Mouse (Mus musculus) small intestine, adult 10 weeks (tissue): ENCODE data around the gene Aldoc. TPM values are rescaled to one million over a fixed set of nuclear protein-coding genes. Genes with fewer than 3 reads are reported as not detected.

Experiments
- polyA plus RNA-seq: library from polyadenylated mRNA; stranded (reverse); fragments of 350-450 nt; fragmentation: Illumina TruSeq; extraction: RNeasy Lipid Tissue Mini Kit (QIAGEN cat#74804); gene quantifications from one replicate; pipeline ENCODE4 v1.2.3, GENCODE M21; 2014; ENCODE audit warnings: low replicate concordance

Gene Aldoc
- polyA plus RNA-seq, result 3.8 TPM

GRCm38 (mm10) chr11:78322860-78323259 is at the start of gene Aldoc:
TSS of gene Aldoc (plus strand) at chr11:78322968.

GRCm38 (mm10) chr11:78290654-78291053 is 32.1 kb upstream of the Aldoc start, which contains the start of gene BC030499:
TSS of gene BC030499 (plus strand) at chr11:78290841.

GRCm38 (mm10) chr11:78301357-78302084 is 21.2 kb upstream of the Aldoc start, which contains the start of gene Spag5:
TSS of gene Spag5 (plus strand) at chr11:78301529.

GRCm38 (mm10) chr11:78327634-78328511 is 5.1 kb downstream of the Aldoc start, which contains the start of gene Pigs:
TSS of gene Pigs (plus strand) at chr11:78328415.

GRCm38 (mm10) chr11:78343381-78344327 is 20.9 kb downstream of the Aldoc start, which contains the start of gene Unc119:
TSS of gene Unc119 (plus strand) at chr11:78343482.

Other genes with a start within 250 kb of the Aldoc start
- 2.7 TPM for gene Eral1, start 242.6 kb upstream of the Aldoc start, polyA plus RNA-seq
- 7.3 TPM for gene Fam222b, start 228.3 kb upstream of the Aldoc start, polyA plus RNA-seq
- 1.4 TPM for gene Traf4, start 157.4 kb upstream of the Aldoc start, polyA plus RNA-seq
- 0.97 TPM for gene Nek8, start 146.3 kb upstream of the Aldoc start, polyA plus RNA-seq
- gene Tlcd1, start 146.3 kb upstream of the Aldoc start, polyA plus RNA-seq, result 5.6 TPM
- gene Rpl23a, start 139.4 kb upstream of the Aldoc start, polyA plus RNA-seq, result 432 TPM
- gene Rab34, start 134.5 kb upstream of the Aldoc start, polyA plus RNA-seq, result 0.93 TPM
- 0.89 TPM for gene Proca1, start 129.6 kb upstream of the Aldoc start, polyA plus RNA-seq
- gene Sdf2, start 77.2 kb upstream of the Aldoc start, polyA plus RNA-seq, result 15.0 TPM
- gene Supt6, start 77.0 kb upstream of the Aldoc start, polyA plus RNA-seq, result 7.2 TPM
- 55.5 TPM for gene 2610507B11Rik, start 61.2 kb upstream of the Aldoc start, polyA plus RNA-seq
- gene BC030499, start 32.1 kb upstream of the Aldoc start, polyA plus RNA-seq, result 1.5 TPM
- 8.9 TPM for gene Spag5, start 21.4 kb upstream of the Aldoc start, polyA plus RNA-seq
- 1.9 TPM for gene Pigs, start 5.4 kb downstream of the Aldoc start, polyA plus RNA-seq
- gene Unc119, start 20.5 kb downstream of the Aldoc start, polyA plus RNA-seq, result not detected
- not detected for gene Foxn1, start 63.6 kb downstream of the Aldoc start, polyA plus RNA-seq
- 6.7 TPM for gene Slc13a2, start 99.2 kb downstream of the Aldoc start, polyA plus RNA-seq
- gene Slc46a1, start 142.7 kb downstream of the Aldoc start, polyA plus RNA-seq, result 8.8 TPM
- gene Sarm1, start 174.8 kb downstream of the Aldoc start, polyA plus RNA-seq, result not detected
- gene Vtn, start 176.1 kb downstream of the Aldoc start, polyA plus RNA-seq, result not detected
- gene Sebox, start 180.5 kb downstream of the Aldoc start, polyA plus RNA-seq, result not detected
- 15.1 TPM for gene Tmem199, start 189.2 kb downstream of the Aldoc start, polyA plus RNA-seq
- 6.3 TPM for gene Poldip2, start 189.2 kb downstream of the Aldoc start, polyA plus RNA-seq
- 53.0 TPM for gene Tnfaip1, start 213.4 kb downstream of the Aldoc start, polyA plus RNA-seq
- 97.4 TPM for gene Ift20, start 213.4 kb downstream of the Aldoc start, polyA plus RNA-seq
- gene Tmem97, start 227.8 kb downstream of the Aldoc start, polyA plus RNA-seq, result 24.5 TPM